ENCODE assay signal across 8 mouse cellular contexts in the genomic region with DNA sequence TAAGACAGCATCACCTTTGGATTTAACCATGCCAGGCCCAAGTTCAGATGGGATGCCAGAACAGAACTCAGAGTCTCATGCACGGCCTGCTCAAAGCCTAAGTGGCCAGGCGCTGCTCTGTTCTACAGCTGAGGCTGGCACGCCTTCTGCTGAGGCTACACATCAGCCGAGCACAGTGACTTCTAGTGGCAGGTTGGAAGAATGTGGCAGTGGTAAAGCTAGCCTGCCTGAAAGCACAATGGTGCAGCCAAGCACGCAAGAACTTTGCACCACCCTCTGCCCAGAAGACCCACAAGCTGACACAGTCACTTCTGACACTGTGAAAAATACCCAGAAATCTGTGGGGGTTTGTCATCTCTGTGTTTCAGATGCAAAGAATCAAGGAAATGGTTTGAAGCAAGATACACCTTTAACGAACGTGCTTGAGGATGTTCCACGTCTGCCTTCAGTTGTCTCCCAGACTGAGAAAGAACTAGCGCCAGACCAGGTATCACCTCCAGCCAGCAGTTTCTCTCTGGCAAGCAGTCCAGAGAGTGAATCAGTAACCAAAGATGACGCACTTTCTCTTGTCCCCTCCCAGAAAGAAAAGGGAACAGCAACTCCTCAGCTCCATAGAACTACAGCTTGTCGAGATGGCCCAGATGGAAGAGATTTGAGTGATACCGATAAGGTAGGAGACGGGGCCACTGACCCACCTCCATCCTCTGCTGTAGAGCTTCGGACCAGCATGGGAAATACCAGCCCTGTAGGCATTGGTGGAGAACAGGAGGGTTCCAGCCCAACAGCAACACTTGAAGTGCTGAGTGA.
DNase-seq lines count a peak whose midpoint lies in the region; ATAC-seq and TF ChIP-seq lines count a peak whose summit lies in the region.

No protein-coding gene starts in this region.

- H3K27me3 ChIP-seq in embryonic facial prominence, embryonic 12.5 days, result no peaks in the 10 kb centered on the region
- H3K27me3 ChIP-seq in embryonic facial prominence, embryonic 10.5 days (replicated peaks; ENCODE audit: low read depth, poor library complexity, severe bottlenecking), result no peaks in the 10 kb centered on the region
- H3K27me3 ChIP-seq in embryonic facial prominence, embryonic 14.5 days (replicated peaks; ENCODE audit: control insufficient read depth, insufficient read depth, low read length), result no peaks in the 10 kb centered on the region
- no peaks in the 10 kb centered on the region for H3K27me3 ChIP-seq in intestine, embryonic 16.5 days (replicated peaks; ENCODE audit: control insufficient read depth, insufficient read depth, low read length)
- H3K27me3 ChIP-seq in lung, embryonic 14.5 days (ENCODE audit: insufficient read depth, low read length), result no peaks in the 10 kb centered on the region
- H3K27me3 ChIP-seq in cerebellum, adult 2 months (ENCODE audit: control insufficient read depth, insufficient read depth, low read length), result no peaks in the 10 kb centered on the region

- ATAC-seq in embryonic facial prominence, embryonic 12.5 days (ENCODE audit: insufficient number of reproducible peaks, insufficient read depth, low FRiP score, low TSS enrichment), result no peak
- no peak for ATAC-seq in embryonic facial prominence, embryonic 14.5 days (ENCODE audit: low read depth)
- peak; percentile 46 for ATAC-seq in intestine, embryonic 16.5 days
- ATAC-seq in lung, embryonic 14.5 days (ENCODE audit: insufficient read depth), result no peak

- 90% methylated on average over 14 of the region's 14 CpGs for WGBS in embryonic facial prominence, embryonic 12.5 days
- 89% methylated on average over 14 of the region's 14 CpGs for WGBS in embryonic facial prominence, embryonic 10.5 days
- WGBS in embryonic facial prominence, embryonic 14.5 days, result 86% methylated on average over 14 of the region's 14 CpGs
- WGBS in intestine, embryonic 16.5 days, result 80% methylated on average over 14 of the region's 14 CpGs
- 86% methylated on average over 14 of the region's 14 CpGs for WGBS in lung, embryonic 14.5 days
- WGBS in cerebellum, adult 2 months, result 84% methylated on average over 14 of the region's 14 CpGs

- no peak for DNase-seq in embryonic facial prominence, embryonic 10.5 days (ENCODE audit: low spot score)
- peak; percentile 18 for DNase-seq in embryonic facial prominence, embryonic 14.5 days (ENCODE audit: low spot score)
- DNase-seq in lung, embryonic 14.5 days, result no peak
- DNase-seq in thymus, postnatal 0 days (ENCODE audit: low spot score), result peak; percentile 69
- DNase-seq in cerebellum, adult 2 months, result no peak
- DNase-seq in left cerebral cortex, adult 9 months (ENCODE audit: low spot score in 2 of 2), result no peak

- H3K9ac ChIP-seq in embryonic facial prominence, embryonic 12.5 days, result no peak overlapping the region
- no peak overlapping the region for H3K9ac ChIP-seq in embryonic facial prominence, embryonic 14.5 days (ENCODE audit: low read depth, low read length)
- H3K9ac ChIP-seq in intestine, embryonic 16.5 days (ENCODE audit: low read depth, low read length), result peak overlapping the region; percentile 8; the same call in 1 of the 2 replicates
- no peak overlapping the region for H3K9ac ChIP-seq in lung, embryonic 14.5 days

- H3K36me3 ChIP-seq in embryonic facial prominence, embryonic 12.5 days, result peaks cover 34% of the 10 kb centered on the region
- H3K36me3 ChIP-seq in embryonic facial prominence, embryonic 10.5 days (replicated peaks), result peaks cover 40% of the 10 kb centered on the region
- H3K36me3 ChIP-seq in embryonic facial prominence, embryonic 14.5 days (ENCODE audit: control insufficient read depth, insufficient read depth, low read length), result peaks cover 39% of the 10 kb centered on the region
- H3K36me3 ChIP-seq in intestine, embryonic 16.5 days (ENCODE audit: control insufficient read depth, insufficient read depth, low read length), result no peaks in the 10 kb centered on the region; the same call in 1 of the 2 replicates
- H3K36me3 ChIP-seq in lung, embryonic 14.5 days (ENCODE audit: insufficient read depth), result peaks cover 34% of the 10 kb centered on the region

- H3K4me1 ChIP-seq in embryonic facial prominence, embryonic 12.5 days, result peaks cover 7% of the 10 kb centered on the region; the same call in 1 of the 2 replicates
- peaks cover 10% of the 10 kb centered on the region; the same call in 1 of the 2 replicates for H3K4me1 ChIP-seq in embryonic facial prominence, embryonic 10.5 days
- no peaks in the 10 kb centered on the region; the same call in 1 of the 2 replicates for H3K4me1 ChIP-seq in embryonic facial prominence, embryonic 14.5 days (ENCODE audit: control insufficient read depth, insufficient read depth, low read length)
- peaks cover 31% of the 10 kb centered on the region for H3K4me1 ChIP-seq in intestine, embryonic 16.5 days (ENCODE audit: control insufficient read depth, insufficient read depth, low read length)
- H3K4me1 ChIP-seq in lung, embryonic 14.5 days (ENCODE audit: insufficient read depth), result 0 out of 2 replicates have a peak, but pooled peaks cover 4% of the 10 kb centered on the region
- H3K4me1 ChIP-seq in cerebellum, adult 2 months (ENCODE audit: control insufficient read depth, insufficient read depth, low read length), result no peaks in the 10 kb centered on the region

- no peak for TF ChIP-seq POLR2A in cerebellum, adult 2 months (IDR thresholded peaks at IDR 0.05; ENCODE audit: borderline replicate concordance, insufficient read depth, low read length)

- no peak overlapping the region for H3K4me2 ChIP-seq in embryonic facial prominence, embryonic 12.5 days (replicated peaks)
- no peak overlapping the region for H3K4me2 ChIP-seq in embryonic facial prominence, embryonic 14.5 days (ENCODE audit: low read depth, low read length)
- 0 out of 2 replicates have a peak overlapping the region, but pooled peaks have one; percentile 5 for H3K4me2 ChIP-seq in intestine, embryonic 16.5 days (ENCODE audit: low read depth, low read length)
- H3K4me2 ChIP-seq in lung, embryonic 14.5 days, result no peak overlapping the region

- no peak overlapping the region for H3K4me3 ChIP-seq in embryonic facial prominence, embryonic 12.5 days
- no peak overlapping the region for H3K4me3 ChIP-seq in embryonic facial prominence, embryonic 10.5 days
- H3K4me3 ChIP-seq in embryonic facial prominence, embryonic 14.5 days (ENCODE audit: low read depth, low read length), result no peak overlapping the region
- no peak overlapping the region for H3K4me3 ChIP-seq in intestine, embryonic 16.5 days (ENCODE audit: low read length)
- no peak overlapping the region for H3K4me3 ChIP-seq in lung, embryonic 14.5 days (ENCODE audit: low read depth, low read length)
- no peak overlapping the region for H3K4me3 ChIP-seq in cerebellum, adult 2 months (replicated peaks; ENCODE audit: insufficient read depth, low read depth, low read length)

- TF ChIP-seq CTCF in lung, embryonic 14.5 days (IDR thresholded peaks at IDR 0.05; ENCODE audit: low read depth), result peak; percentile 46
- TF ChIP-seq CTCF in cerebellum, adult 2 months (IDR thresholded peaks at IDR 0.05; ENCODE audit: borderline replicate concordance, insufficient read depth, low read depth, low read length), result no peak

- H3K27ac ChIP-seq in embryonic facial prominence, embryonic 12.5 days, result peak overlapping the region; percentile 69
- H3K27ac ChIP-seq in embryonic facial prominence, embryonic 10.5 days (replicated peaks), result no peak overlapping the region
- H3K27ac ChIP-seq in embryonic facial prominence, embryonic 14.5 days (replicated peaks; ENCODE audit: low read depth, low read length), result peak overlapping the region; percentile 61
- H3K27ac ChIP-seq in intestine, embryonic 16.5 days (ENCODE audit: low read length), result peak overlapping the region; percentile 52; the same call in 1 of the 2 replicates
- no peak overlapping the region for H3K27ac ChIP-seq in lung, embryonic 14.5 days (ENCODE audit: low read depth)
- no peak overlapping the region for H3K27ac ChIP-seq in cerebellum, adult 2 months (ENCODE audit: insufficient read depth, low read length)

- H3K9me3 ChIP-seq in embryonic facial prominence, embryonic 12.5 days, result no peaks in the 10 kb centered on the region
- no peaks in the 10 kb centered on the region for H3K9me3 ChIP-seq in embryonic facial prominence, embryonic 10.5 days
- H3K9me3 ChIP-seq in embryonic facial prominence, embryonic 14.5 days (ENCODE audit: control insufficient read depth, low read length), result no peaks in the 10 kb centered on the region
- H3K9me3 ChIP-seq in intestine, embryonic 16.5 days (ENCODE audit: control insufficient read depth, low read length), result no peaks in the 10 kb centered on the region
- H3K9me3 ChIP-seq in lung, embryonic 14.5 days (ENCODE audit: low read depth, low read length), result no peaks in the 10 kb centered on the region

Comparison
In these comparisons a context has a peak if more than half of its experiments do, and no peak if none do; other contexts are left out.
1. H3K27ac ChIP-seq: peak in embryonic facial prominence, embryonic 12.5 days (single experiment), embryonic facial prominence, embryonic 14.5 days (single experiment) and intestine, embryonic 16.5 days (single experiment); none in embryonic facial prominence, embryonic 10.5 days (single experiment), lung, embryonic 14.5 days (single experiment) and cerebellum, adult 2 months (single experiment).
2. DNase-seq: peak in embryonic facial prominence, embryonic 14.5 days (single experiment) and thymus, postnatal 0 days (single experiment); none in embryonic facial prominence, embryonic 10.5 days (single experiment), lung, embryonic 14.5 days (single experiment), cerebellum, adult 2 months (0 of 2) and left cerebral cortex, adult 9 months (0 of 2).